16 mouse cellular contexts compared by ENCODE assay signal in genomic region chr3:135698466-135698975, GRCm38 (mm10). TPM values are rescaled to one million over a fixed set of nuclear protein-coding genes. Genes with fewer than 3 reads are reported as not detected.
DNase-seq lines count a peak whose midpoint lies in the region; ATAC-seq lines count a peak whose summit lies in the region.
"Had no signal": no experiment of that assay in that cellular context is flagged by ENCODE, and none has a peak within 500 bp of the region (broad histone marks: within the 10 kb centered on the region; RNA-seq: fewer than 3 reads in every experiment).

No protein-coding gene starts in this region.

- H3K9me3 ChIP-seq in kidney, embryonic 14.5 days (ENCODE audit: control insufficient read depth, low read length): no peaks in the 10 kb centered on the region
- H3K9me3 ChIP-seq in embryonic facial prominence, embryonic 13.5 days: no peaks in the 10 kb centered on the region
- H3K9me3 ChIP-seq: hindbrain, embryonic 10.5 days; liver, embryonic 12.5 days; lung, embryonic 15.5 days; midbrain, embryonic 15.5 days had no signal

- no peak overlapping the region for H3K4me2 ChIP-seq in kidney, embryonic 14.5 days (replicated peaks; ENCODE audit: low read depth, low read length)
- no peak overlapping the region for H3K4me2 ChIP-seq in embryonic facial prominence, embryonic 13.5 days
- H3K4me2 ChIP-seq: liver, embryonic 12.5 days; lung, embryonic 15.5 days; midbrain, embryonic 15.5 days had no signal

- no peaks in the 10 kb centered on the region for H3K36me3 ChIP-seq in kidney, embryonic 14.5 days (ENCODE audit: control insufficient read depth, insufficient read depth, low read length)
- H3K36me3 ChIP-seq in embryonic facial prominence, embryonic 13.5 days: no peaks in the 10 kb centered on the region
- H3K36me3 ChIP-seq: hindbrain, embryonic 10.5 days; liver, embryonic 12.5 days; lung, embryonic 15.5 days; midbrain, embryonic 15.5 days had no signal

- H3K27ac ChIP-seq in kidney, embryonic 14.5 days (ENCODE audit: low read depth, low read length): no peak overlapping the region
- peak overlapping the region; percentile 28; the same call in 1 of the 2 replicates for H3K27ac ChIP-seq in embryonic facial prominence, embryonic 13.5 days
- H3K27ac ChIP-seq: hindbrain, embryonic 10.5 days; liver, embryonic 12.5 days; lung, embryonic 15.5 days; midbrain, embryonic 15.5 days had no signal

- ATAC-seq in kidney, embryonic 14.5 days (ENCODE audit: low FRiP score, low TSS enrichment): no peak
- ATAC-seq in embryonic facial prominence, embryonic 13.5 days (ENCODE audit: insufficient number of reproducible peaks, insufficient read depth, low FRiP score, low TSS enrichment, low read depth): no peak; the same call in 1 of the 2 replicates
- ATAC-seq: forebrain, embryonic 16.5 days; liver, embryonic 12.5 days; midbrain, embryonic 15.5 days had no signal

- H3K4me3 ChIP-seq in kidney, embryonic 14.5 days (ENCODE audit: low read length): no peak overlapping the region
- H3K4me3 ChIP-seq in embryonic facial prominence, embryonic 13.5 days: no peak overlapping the region
- H3K4me3 ChIP-seq: erythroblast, embryonic 14.5 days; hindbrain, embryonic 10.5 days; liver, embryonic 12.5 days; lung, embryonic 15.5 days; midbrain, embryonic 15.5 days had no signal

- 57% methylated on average over 12 of the region's 12 CpGs for WGBS in kidney, embryonic 14.5 days
- 49% methylated on average over 12 of the region's 12 CpGs for WGBS in embryonic facial prominence, embryonic 13.5 days

- H3K9ac ChIP-seq in kidney, embryonic 14.5 days (ENCODE audit: low read depth, low read length): no peak overlapping the region
- no peak overlapping the region for H3K9ac ChIP-seq in embryonic facial prominence, embryonic 13.5 days
- H3K9ac ChIP-seq: liver, embryonic 12.5 days; lung, embryonic 15.5 days; midbrain, embryonic 15.5 days had no signal

- H3K27me3 ChIP-seq in kidney, embryonic 14.5 days (ENCODE audit: control insufficient read depth, insufficient read depth, low read length): peaks cover 4% of the 10 kb centered on the region; the same call in 1 of the 2 replicates
- 0 out of 2 replicates have a peak, but pooled peaks cover 4% of the 10 kb centered on the region for H3K27me3 ChIP-seq in embryonic facial prominence, embryonic 13.5 days
- H3K27me3 ChIP-seq: lung, embryonic 15.5 days; midbrain, embryonic 15.5 days had no signal

- no peaks in the 10 kb centered on the region for H3K4me1 ChIP-seq in kidney, embryonic 14.5 days (ENCODE audit: control insufficient read depth, insufficient read depth, low read length)
- peaks cover 24% of the 10 kb centered on the region for H3K4me1 ChIP-seq in embryonic facial prominence, embryonic 13.5 days
- H3K4me1 ChIP-seq: midbrain, embryonic 15.5 days had no signal

- peak; percentile 62 for DNase-seq in kidney, adult 11 months
- peak; percentile 27 for DNase-seq in ES-CJ7 (ENCODE audit: low read depth, low spot score)
- peak; percentile 59 for DNase-seq in kidney, postnatal 10 days
- no peak for DNase-seq in spleen, postnatal 36 days (ENCODE audit: low spot score in 2 of 2)
- DNase-seq in ovary, adult 18-20 months (ENCODE audit: low spot score): no peak
- DNase-seq in neural tube, embryonic 10.5 days (ENCODE audit: extremely low spot score, low spot score): no peak
- DNase-seq: gastrocnemius, postnatal 10 days; right cerebral cortex, postnatal 14 days had no signal

RNA-seq across cellular contexts. Expression of gene Nfkb1, which starts 7.2 kb away (rescaled TPM):
- polyA plus RNA-seq in kidney, embryonic 14.5 days (2014; fragmentation: Nextera tagmentation; extraction: Ambion mirVana): 19.7 and 25.1 TPM in 2 replicates
- polyA plus RNA-seq in embryonic facial prominence, embryonic 13.5 days (2015; fragmentation: Nextera tagmentation; extraction: Ambion mirVana): 20.4 and 25.2 TPM in 2 replicates

Comparison
In these comparisons a context has a peak if more than half of its experiments do, and no peak if none do; other contexts are left out.
1. DNase-seq: peak in kidney, adult 11 months (single experiment), ES-CJ7 (single experiment) and kidney, postnatal 10 days (single experiment); none in spleen, postnatal 36 days (0 of 2), ovary, adult 18-20 months (single experiment) and neural tube, embryonic 10.5 days (single experiment).